Mouse (Mus musculus): ENCODE data around the gene Cerk. TPM values are rescaled to one million over a fixed set of nuclear protein-coding genes. Genes with fewer than 3 reads are reported as not detected.
"Not testable (repeated sequence)": the region's sequence is repeated elsewhere in the genome, so short reads cannot be mapped to it uniquely, and the experiment has no call there.

The Cerk gene
- polyA plus RNA-seq, 1 experiment, result 42.5 TPM

GRCm38 (mm10) chr15:86228186-86228585 lies 42.2 kb upstream of the Cerk start:
- H3K27ac ChIP-seq (ENCODE audit: control insufficient read depth, insufficient read depth, low read depth, low read length, poor library complexity), result no peak overlapping the region
- TF ChIP-seq CTCF (IDR thresholded peaks at IDR 0.05; ENCODE audit: control insufficient read depth, insufficient read depth, low read length) (peak; percentile 88), POLR2A (IDR thresholded peaks at IDR 0.05; ENCODE audit: borderline replicate concordance, control insufficient read depth, low read depth, low read length) (no peak)
- H3K4me1 ChIP-seq (ENCODE audit: control insufficient read depth, insufficient read depth, low read length), result peaks cover 5% of the 10 kb centered on the region; the same call in 1 of the 2 replicates
- H3K4me3 ChIP-seq (replicated peaks; ENCODE audit: control insufficient read depth, low read depth, low read length), result no peak overlapping the region
- WGBS, result 15% methylated on average over 3 of the region's 3 CpGs

GRCm38 (mm10) chr15:86226968-86227367 lies 41.0 kb upstream of the Cerk start:
- peaks cover 5% of the 10 kb centered on the region; the same call in 1 of the 2 replicates for H3K4me1 ChIP-seq (ENCODE audit: control insufficient read depth, insufficient read depth, low read length)
- H3K4me3 ChIP-seq (replicated peaks; ENCODE audit: control insufficient read depth, low read depth, low read length), result no peak overlapping the region
- no peak for TF ChIP-seq POLR2A (IDR thresholded peaks at IDR 0.05; ENCODE audit: borderline replicate concordance, control insufficient read depth, low read depth, low read length)
- no peak for TF ChIP-seq CTCF (IDR thresholded peaks at IDR 0.05; ENCODE audit: control insufficient read depth, insufficient read depth, low read length)
- 76% methylated on average over 2 of the region's 2 CpGs for WGBS
- no peak overlapping the region for H3K27ac ChIP-seq (ENCODE audit: control insufficient read depth, insufficient read depth, low read depth, low read length, poor library complexity)

GRCm38 (mm10) chr15:86226221-86226620 lies 40.3 kb upstream of the Cerk start:
- 72% methylated on average over 5 of the region's 5 CpGs for WGBS
- Histone ChIP-seq H3K4me3 (replicated peaks; ENCODE audit: control insufficient read depth, low read depth, low read length) (no peak overlapping the region), H3K4me1 (ENCODE audit: control insufficient read depth, insufficient read depth, low read length) (peaks cover 5% of the 10 kb centered on the region; the same call in 1 of the 2 replicates), H3K27ac (ENCODE audit: control insufficient read depth, insufficient read depth, low read depth, low read length, poor library complexity) (no peak overlapping the region)
- no peak for TF ChIP-seq CTCF (IDR thresholded peaks at IDR 0.05; ENCODE audit: control insufficient read depth, insufficient read depth, low read length)
- no peak for TF ChIP-seq POLR2A (IDR thresholded peaks at IDR 0.05; ENCODE audit: borderline replicate concordance, control insufficient read depth, low read depth, low read length)

GRCm38 (mm10) chr15:86224972-86225551 lies 39.1 kb upstream of the Cerk start:
- 21% methylated on average over 7 of the region's 7 CpGs for WGBS
- H3K4me3 ChIP-seq (replicated peaks; ENCODE audit: control insufficient read depth, low read depth, low read length), result no peak overlapping the region
- peak overlapping the region; percentile 16 for H3K27ac ChIP-seq (ENCODE audit: control insufficient read depth, insufficient read depth, low read depth, low read length, poor library complexity)
- peaks cover 5% of the 10 kb centered on the region; the same call in 1 of the 2 replicates for H3K4me1 ChIP-seq (ENCODE audit: control insufficient read depth, insufficient read depth, low read length)
- TF ChIP-seq CTCF (IDR thresholded peaks at IDR 0.05; ENCODE audit: control insufficient read depth, insufficient read depth, low read length) (no peak), POLR2A (IDR thresholded peaks at IDR 0.05; ENCODE audit: borderline replicate concordance, control insufficient read depth, low read depth, low read length) (no peak)

GRCm38 (mm10) chr15:86221901-86222300 lies 36.0 kb upstream of the Cerk start:
- not testable (repeated sequence) for H3K27ac ChIP-seq (ENCODE audit: control insufficient read depth, insufficient read depth, low read depth, low read length, poor library complexity); H3K4me3 ChIP-seq (replicated peaks; ENCODE audit: control insufficient read depth, low read depth, low read length)
- H3K4me1 ChIP-seq (ENCODE audit: control insufficient read depth, insufficient read depth, low read length), result peaks cover 12% of the 10 kb centered on the region; the same call in 1 of the 2 replicates
- WGBS, result 84% methylated on average over 11 of the region's 11 CpGs

GRCm38 (mm10) chr15:86221369-86221768 lies 35.4 kb upstream of the Cerk start:
- Histone ChIP-seq H3K27ac (ENCODE audit: control insufficient read depth, insufficient read depth, low read depth, low read length, poor library complexity) (no peak overlapping the region), H3K4me3 (replicated peaks; ENCODE audit: control insufficient read depth, low read depth, low read length) (no peak overlapping the region), H3K4me1 (ENCODE audit: control insufficient read depth, insufficient read depth, low read length) (peaks cover 12% of the 10 kb centered on the region; the same call in 1 of the 2 replicates)
- TF ChIP-seq CTCF (IDR thresholded peaks at IDR 0.05; ENCODE audit: control insufficient read depth, insufficient read depth, low read length) (no peak), POLR2A (IDR thresholded peaks at IDR 0.05; ENCODE audit: borderline replicate concordance, control insufficient read depth, low read depth, low read length) (no peak)
- 78% methylated on average over 4 of the region's 4 CpGs for WGBS

GRCm38 (mm10) chr15:86220715-86221114 lies 34.8 kb upstream of the Cerk start:
- Histone ChIP-seq H3K4me1 (ENCODE audit: control insufficient read depth, insufficient read depth, low read length) (peaks cover 10% of the 10 kb centered on the region; the same call in 1 of the 2 replicates), H3K4me3 (replicated peaks; ENCODE audit: control insufficient read depth, low read depth, low read length) (no peak overlapping the region), H3K27ac (ENCODE audit: control insufficient read depth, insufficient read depth, low read depth, low read length, poor library complexity) (0 out of 2 replicates have a peak overlapping the region, but pooled peaks have one; percentile 42)
- TF ChIP-seq CTCF (IDR thresholded peaks at IDR 0.05; ENCODE audit: control insufficient read depth, insufficient read depth, low read length) (no peak), POLR2A (IDR thresholded peaks at IDR 0.05; ENCODE audit: borderline replicate concordance, control insufficient read depth, low read depth, low read length) (no peak)
- WGBS, result 81% methylated on average over 4 of the region's 4 CpGs

GRCm38 (mm10) chr15:86220229-86220630 lies 34.3 kb upstream of the Cerk start:
- no peak overlapping the region for H3K4me3 ChIP-seq (replicated peaks; ENCODE audit: control insufficient read depth, low read depth, low read length)
- 32% methylated on average over 5 of the region's 5 CpGs for WGBS
- TF ChIP-seq CTCF (IDR thresholded peaks at IDR 0.05; ENCODE audit: control insufficient read depth, insufficient read depth, low read length), result no peak
- no peak for TF ChIP-seq POLR2A (IDR thresholded peaks at IDR 0.05; ENCODE audit: borderline replicate concordance, control insufficient read depth, low read depth, low read length)
- H3K4me1 ChIP-seq (ENCODE audit: control insufficient read depth, insufficient read depth, low read length), result peaks cover 10% of the 10 kb centered on the region; the same call in 1 of the 2 replicates
- peak overlapping the region; percentile 42; the same call in 1 of the 2 replicates for H3K27ac ChIP-seq (ENCODE audit: control insufficient read depth, insufficient read depth, low read depth, low read length, poor library complexity)

Measured in bone marrow, adult 2 months (tissue).